Mouse (Mus musculus) neural tube, embryonic 12.5 days (tissue): ENCODE results near the gene Cenpp. TPM values are rescaled to one million over a fixed set of nuclear protein-coding genes. Genes with fewer than 3 reads are reported as not detected.

Experiments
- ATAC-seq: fragments of 200-750 bp; cut with Nextera tagmentation; 2 replicates; pipeline ENCODE4 v1.8.0; 2017; ENCODE audit warnings: low read depth, mild to moderate bottlenecking, moderate TSS enrichment, moderate library complexity; ENCODE audit not compliant: low FRiP score
- H3K27ac ChIP-seq: fragments of 300-500 bp; sonication (generic); 2 replicates; pipeline ENCODE4 v1.5.1; 2016
- H3K27me3 ChIP-seq: fragments of 300-500 bp; sonication (generic); replicated peaks from 2 replicates; pipeline ENCODE4 v1.6.1; 2016; ENCODE audit warnings: mild to moderate bottlenecking
- H3K36me3 ChIP-seq: fragments of 300-500 bp; sonication (generic); 2 replicates; pipeline ENCODE4 v1.6.1; 2016; ENCODE audit warnings: mild to moderate bottlenecking
- H3K4me1 ChIP-seq: fragments of 300-500 bp; sonication (generic); 2 replicates; pipeline ENCODE4 v1.6.1; 2016
- H3K4me2 ChIP-seq: fragments of 300-500 bp; sonication (generic); replicated peaks from 2 replicates; pipeline ENCODE4 v1.6.1; 2016; ENCODE audit warnings: mild to moderate bottlenecking
- H3K4me3 ChIP-seq: fragments of 300-500 bp; sonication (generic); 2 replicates; pipeline ENCODE4 v1.5.1; 2016
- H3K9ac ChIP-seq: fragments of 300-500 bp; sonication (generic); 2 replicates; pipeline ENCODE4 v1.6.1; 2016; ENCODE audit warnings: mild to moderate bottlenecking
- H3K9me3 ChIP-seq: fragments of 300-500 bp; sonication (generic); 2 replicates; pipeline ENCODE4 v1.6.1; 2016; ENCODE audit warnings: mild to moderate bottlenecking
- WGBS: fragments of 180-500 bp; shearing (Covaris S2); methylation state at CpG from one replicate; pipeline ENCODE4 v1.1.7; 2016; 5-methylcytosine and 5-hydroxymethylcytosine counted together
- polyA plus RNA-seq: library from polyadenylated mRNA; unstranded; fragments of >200 nt; fragmentation: Nextera tagmentation; extraction: Ambion mirVana; gene quantifications from 2 replicates; pipeline ENCODE4 v1.2.1, GENCODE M21; 2016

The Cenpp gene
- polyA plus RNA-seq, 1 experiment from 2014 or later, result 18.3 TPM

DNA sequence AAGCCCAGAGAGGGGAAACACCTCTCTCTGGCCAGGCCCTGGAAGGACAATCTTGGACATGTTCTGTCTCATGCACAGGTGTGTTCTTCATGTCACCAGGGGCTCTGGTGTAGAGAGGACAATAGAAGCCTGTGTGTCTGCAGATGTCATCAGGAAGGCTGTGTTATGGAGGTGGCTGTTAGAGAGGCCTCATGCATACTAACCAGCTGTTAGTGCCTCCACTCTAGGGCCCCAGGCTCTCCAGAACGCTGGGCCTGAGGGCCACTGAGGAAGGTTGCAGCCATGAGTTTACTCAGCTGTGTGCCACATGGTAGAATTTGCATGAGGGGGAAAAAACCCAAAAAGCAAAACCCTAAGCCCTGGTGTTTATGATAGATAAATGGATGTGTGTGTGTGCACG, 185.0 kb downstream of the Cenpp start:
- Histone ChIP-seq H3K9ac (no peak overlapping the region), H3K4me2 (no peak overlapping the region), H3K27me3 (no peaks in the 10 kb centered on the region), H3K9me3 (no peaks in the 10 kb centered on the region), H3K27ac (no peak overlapping the region), H3K4me3 (no peak overlapping the region), H3K4me1 (no peaks in the 10 kb centered on the region), H3K36me3 (peaks cover 16% of the 10 kb centered on the region)
- ATAC-seq, result no peak
- WGBS, result 75% methylated on average over 2 of the region's 2 CpGs

DNA sequence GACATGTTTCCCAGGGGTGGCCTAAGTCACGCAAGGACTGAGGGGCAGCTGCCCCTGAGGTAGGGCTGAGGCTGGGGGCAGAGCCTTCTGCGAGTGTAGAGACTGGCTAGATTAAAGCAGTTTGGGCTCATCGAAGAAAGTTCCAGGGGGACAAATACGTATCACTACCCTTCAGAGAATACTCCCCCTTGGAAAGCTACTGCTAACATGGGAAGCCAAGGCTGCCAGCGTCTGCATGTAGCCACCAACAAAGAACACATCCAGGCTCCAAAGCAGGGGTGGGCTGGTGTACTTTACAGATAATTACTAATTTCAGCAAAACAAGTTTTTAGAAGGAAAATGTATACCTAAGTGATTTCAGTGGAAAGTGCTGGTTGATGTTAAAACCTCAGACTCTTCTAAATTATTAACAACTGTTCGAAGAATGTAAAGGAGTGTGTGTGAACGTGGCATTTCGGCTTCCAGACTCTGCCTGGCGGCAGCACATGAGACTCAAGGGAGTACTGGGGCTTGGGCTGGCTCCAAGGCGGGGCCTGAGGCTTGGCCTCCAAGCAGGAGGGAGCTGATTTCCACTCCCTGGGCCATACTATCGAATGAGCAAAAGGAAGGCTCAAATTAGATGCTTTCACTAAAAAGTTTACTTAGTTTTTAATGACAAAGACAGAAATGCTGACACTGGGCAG, 186.1 kb downstream of the Cenpp start:
- H3K9ac ChIP-seq, result no peak overlapping the region
- no peaks in the 10 kb centered on the region for H3K9me3 ChIP-seq
- no peak overlapping the region for H3K27ac ChIP-seq
- no peak overlapping the region for H3K4me3 ChIP-seq
- H3K27me3 ChIP-seq, result no peaks in the 10 kb centered on the region
- peaks cover 25% of the 10 kb centered on the region for H3K36me3 ChIP-seq
- no peak overlapping the region for H3K4me2 ChIP-seq
- H3K4me1 ChIP-seq, result no peaks in the 10 kb centered on the region
- WGBS, result 77% methylated on average over 11 of the region's 11 CpGs
- ATAC-seq, result no peak

DNA sequence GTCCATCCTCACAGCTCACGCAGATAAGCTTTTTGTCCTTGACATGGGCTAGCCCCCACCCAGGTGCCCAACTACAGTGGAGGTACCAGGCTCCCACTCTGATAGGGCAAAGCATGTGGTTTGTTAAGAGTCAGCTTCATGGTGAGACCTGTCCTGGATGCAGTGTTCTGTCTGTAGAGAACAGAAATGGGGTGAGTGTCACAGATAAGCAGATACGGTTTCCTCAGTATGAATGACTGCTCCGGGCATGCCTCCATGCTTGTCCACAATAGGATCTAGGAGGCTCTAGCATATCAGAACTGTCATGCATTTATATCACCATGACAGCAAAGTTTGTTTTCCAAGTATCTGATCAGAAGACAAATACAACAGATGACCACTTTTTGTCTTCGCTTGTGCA, 186.7 kb downstream of the Cenpp start:
- H3K4me2 ChIP-seq, result no peak overlapping the region

DNA sequence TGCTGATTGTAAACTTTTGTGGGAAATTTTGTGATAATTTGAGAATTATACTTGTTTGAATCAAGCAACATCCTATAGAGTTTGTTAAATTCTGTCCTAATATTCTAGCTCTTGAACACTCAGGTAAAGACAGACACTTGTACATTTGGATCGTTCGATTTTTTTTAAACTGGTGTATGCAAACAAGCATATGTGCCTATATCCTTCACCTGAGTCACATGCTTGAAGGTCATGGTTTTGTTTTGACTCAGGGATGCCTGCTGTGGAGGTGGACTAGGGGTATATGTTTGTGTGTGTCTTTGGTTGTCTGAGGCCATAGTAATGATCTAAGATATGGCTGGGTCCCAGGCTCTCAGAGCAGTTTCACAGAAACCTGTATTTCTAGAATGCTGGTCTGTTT, 189.7 kb downstream of the Cenpp start:
- no peak overlapping the region for H3K4me3 ChIP-seq
- peaks cover 50% of the 10 kb centered on the region for H3K36me3 ChIP-seq
- no peaks in the 10 kb centered on the region for H3K9me3 ChIP-seq
- no peak overlapping the region for H3K4me2 ChIP-seq
- H3K27ac ChIP-seq, result no peak overlapping the region
- ATAC-seq, result no peak
- WGBS, result 93% methylated on average over 2 of the region's 2 CpGs
- H3K9ac ChIP-seq, result no peak overlapping the region
- no peaks in the 10 kb centered on the region for H3K4me1 ChIP-seq
- H3K27me3 ChIP-seq, result no peaks in the 10 kb centered on the region

More for the DNA sequence above, 186.7 kb downstream of the Cenpp start:
- Histone ChIP-seq H3K27ac (no peak overlapping the region), H3K9me3 (no peaks in the 10 kb centered on the region), H3K27me3 (no peaks in the 10 kb centered on the region), H3K36me3 (peaks cover 29% of the 10 kb centered on the region), H3K4me1 (no peaks in the 10 kb centered on the region), H3K9ac (no peak overlapping the region), H3K4me3 (no peak overlapping the region)
- WGBS, result 94% methylated on average over 4 of the region's 4 CpGs
- no peak for ATAC-seq

DNA sequence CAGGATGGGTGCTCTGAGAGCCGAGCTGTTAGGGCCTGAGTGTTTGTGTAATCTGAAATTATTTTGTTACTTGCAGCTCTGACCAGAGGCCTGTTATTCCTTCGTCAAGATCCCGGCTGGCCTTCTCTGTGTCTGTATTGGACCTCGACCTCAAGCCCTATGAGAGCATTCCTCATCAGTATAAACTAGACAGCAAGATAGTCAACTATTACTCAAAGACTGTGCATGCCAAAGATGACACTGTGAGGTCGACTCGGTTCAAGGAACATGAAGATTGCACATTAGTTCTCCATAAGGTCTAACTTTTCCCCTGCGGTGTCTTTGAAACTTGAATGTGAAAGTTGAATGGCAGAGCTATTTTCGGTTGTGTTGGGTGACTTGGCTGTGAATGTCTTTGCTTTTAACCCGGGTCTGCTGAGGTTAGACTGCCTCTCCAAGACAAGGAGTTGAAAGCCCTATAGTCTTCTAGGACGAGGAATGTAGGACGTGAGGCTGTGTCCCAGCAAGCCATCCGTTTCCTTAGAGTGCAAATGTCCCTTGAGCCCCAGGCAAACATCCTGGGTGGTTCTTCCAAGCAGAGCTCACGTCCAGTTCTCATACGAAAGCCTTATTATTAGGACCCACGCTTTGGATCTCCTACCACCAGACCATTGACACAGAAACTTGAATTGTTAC, 191.0 kb downstream of the Cenpp start:
- Histone ChIP-seq H3K4me2 (no peak overlapping the region), H3K4me3 (no peak overlapping the region), H3K9ac (no peak overlapping the region), H3K9me3 (no peaks in the 10 kb centered on the region), H3K36me3 (peaks cover 50% of the 10 kb centered on the region), H3K27me3 (no peaks in the 10 kb centered on the region), H3K27ac (no peak overlapping the region), H3K4me1 (no peaks in the 10 kb centered on the region)
- no peak for ATAC-seq
- 80% methylated on average over 15 of the region's 15 CpGs for WGBS

DNA sequence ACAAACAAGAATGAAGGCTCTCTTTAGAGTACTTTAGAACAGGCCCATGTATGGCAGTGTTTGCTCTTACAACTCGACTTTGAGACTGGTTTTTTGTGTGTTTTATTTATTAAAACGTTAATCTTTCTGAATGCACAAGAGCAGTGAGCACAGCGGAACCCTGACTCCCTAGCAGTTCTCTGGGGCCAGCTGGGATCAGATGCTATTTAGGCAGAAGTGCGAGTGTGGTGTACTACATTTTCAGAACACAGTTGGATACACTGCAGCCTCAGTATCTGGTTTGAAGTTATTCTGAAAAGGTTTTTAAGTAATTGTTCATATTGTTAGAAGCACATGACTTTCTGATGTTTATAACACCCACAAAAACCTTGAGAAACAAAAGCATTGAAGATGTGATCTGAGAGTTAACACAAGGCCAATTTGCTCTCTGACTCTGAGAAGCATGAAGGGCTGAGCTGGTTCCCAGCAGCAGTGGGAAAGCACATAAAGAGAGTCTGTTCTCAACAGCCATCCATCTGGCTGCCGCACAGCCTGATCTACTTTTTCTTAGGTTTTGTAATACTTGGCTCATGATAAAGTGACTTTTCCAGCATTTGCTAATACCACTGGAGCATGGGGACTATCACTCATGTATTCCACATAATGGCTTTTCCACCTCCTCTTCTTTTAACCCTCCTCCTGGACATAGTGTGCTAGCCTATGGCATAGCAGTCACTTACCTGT, 191.7 kb downstream of the Cenpp start:
- WGBS, result 76% methylated on average over 5 of the region's 5 CpGs
- no peak overlapping the region for H3K4me3 ChIP-seq
- H3K9ac ChIP-seq, result no peak overlapping the region
- H3K27me3 ChIP-seq, result no peaks in the 10 kb centered on the region
- H3K27ac ChIP-seq, result no peak overlapping the region
- H3K36me3 ChIP-seq, result peaks cover 50% of the 10 kb centered on the region
- no peaks in the 10 kb centered on the region for H3K4me1 ChIP-seq
- no peak overlapping the region for H3K4me2 ChIP-seq
- ATAC-seq, result no peak
- H3K9me3 ChIP-seq, result no peaks in the 10 kb centered on the region

DNA sequence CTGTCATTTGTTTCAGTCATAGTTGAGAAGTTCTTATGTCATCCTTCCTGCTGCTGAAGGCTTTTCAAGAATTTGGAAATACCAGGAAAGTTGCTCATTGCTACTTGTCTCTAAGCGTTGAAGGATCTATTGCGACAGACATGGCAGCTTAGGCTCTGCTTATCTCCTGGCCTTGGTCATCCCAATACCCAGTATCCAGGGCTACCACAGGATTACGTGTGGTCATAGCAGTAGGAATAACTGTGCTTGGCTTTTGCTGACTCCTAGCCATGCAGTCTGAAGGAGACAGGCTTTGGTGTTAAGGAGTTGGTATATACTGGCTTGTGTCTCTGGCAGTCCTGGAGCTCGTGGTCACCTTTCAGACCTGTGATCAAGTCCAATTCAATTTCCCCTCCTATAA, 192.3 kb downstream of the Cenpp start:
- H3K9ac ChIP-seq, result no peak overlapping the region
- no peaks in the 10 kb centered on the region for H3K27me3 ChIP-seq
- no peaks in the 10 kb centered on the region for H3K9me3 ChIP-seq
- no peaks in the 10 kb centered on the region for H3K4me1 ChIP-seq
- WGBS, result 92% methylated on average over 4 of the region's 4 CpGs
- H3K4me2 ChIP-seq, result no peak overlapping the region
- ATAC-seq, result no peak
- H3K4me3 ChIP-seq, result no peak overlapping the region
- H3K27ac ChIP-seq, result no peak overlapping the region
- peaks cover 48% of the 10 kb centered on the region for H3K36me3 ChIP-seq

DNA sequence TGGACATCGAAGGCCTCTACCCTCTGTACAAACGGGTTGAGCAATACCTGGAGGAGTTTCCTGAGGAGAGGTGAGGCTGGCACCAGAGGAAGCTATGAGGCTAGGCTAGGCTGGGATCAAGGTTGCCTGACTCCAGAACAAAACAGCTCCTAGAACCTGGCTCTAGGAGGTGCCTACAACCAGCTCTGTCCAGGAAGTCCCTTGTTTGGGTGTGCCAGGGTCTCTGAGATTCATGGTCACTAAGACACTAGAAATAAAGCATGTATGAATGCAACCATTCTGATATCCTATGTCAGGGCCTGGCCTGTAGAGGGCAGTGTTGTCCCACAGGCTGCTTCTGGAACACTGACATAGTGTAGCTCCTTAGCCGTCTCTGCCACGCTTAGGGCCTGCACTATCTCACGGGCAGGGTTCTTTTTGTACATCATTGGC, 203.3 kb downstream of the Cenpp start:
- Histone ChIP-seq H3K4me2 (no peak overlapping the region), H3K27ac (no peak overlapping the region), H3K27me3 (no peaks in the 10 kb centered on the region), H3K4me1 (no peaks in the 10 kb centered on the region), H3K36me3 (peaks cover 55% of the 10 kb centered on the region), H3K9ac (no peak overlapping the region), H3K9me3 (no peaks in the 10 kb centered on the region), H3K4me3 (no peak overlapping the region)
- 0 out of 2 replicates have a peak, but pooled peaks have one; percentile 65 for ATAC-seq
- 55% methylated on average over 5 of the region's 5 CpGs for WGBS

DNA sequence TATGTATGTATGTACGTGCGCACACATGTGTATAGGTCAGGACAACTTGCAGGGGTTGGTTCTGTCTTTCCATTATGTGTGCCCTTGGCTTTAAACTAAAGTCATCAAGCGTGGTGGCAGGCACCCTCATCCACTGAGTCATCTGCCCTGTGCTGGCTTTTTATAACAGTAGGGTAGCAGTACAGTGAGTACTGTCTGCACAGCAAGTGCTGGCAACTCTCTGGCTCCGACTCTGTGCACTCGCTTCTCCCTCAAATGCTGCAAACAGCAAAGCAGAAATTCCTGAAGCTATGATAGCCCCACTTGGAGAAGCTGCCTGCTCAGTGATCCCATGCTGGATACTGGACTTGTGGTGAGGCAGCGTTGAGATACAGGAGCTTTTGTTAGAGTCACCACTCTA, 208.1 kb downstream of the Cenpp start:
- peaks cover 47% of the 10 kb centered on the region for H3K36me3 ChIP-seq
- no peak for ATAC-seq
- no peak overlapping the region for H3K27ac ChIP-seq
- no peaks in the 10 kb centered on the region for H3K27me3 ChIP-seq
- H3K4me3 ChIP-seq, result no peak overlapping the region
- H3K4me2 ChIP-seq, result no peak overlapping the region
- H3K4me1 ChIP-seq, result no peaks in the 10 kb centered on the region
- 98% methylated on average over 6 of the region's 6 CpGs for WGBS
- no peak overlapping the region for H3K9ac ChIP-seq
- no peaks in the 10 kb centered on the region for H3K9me3 ChIP-seq

DNA sequence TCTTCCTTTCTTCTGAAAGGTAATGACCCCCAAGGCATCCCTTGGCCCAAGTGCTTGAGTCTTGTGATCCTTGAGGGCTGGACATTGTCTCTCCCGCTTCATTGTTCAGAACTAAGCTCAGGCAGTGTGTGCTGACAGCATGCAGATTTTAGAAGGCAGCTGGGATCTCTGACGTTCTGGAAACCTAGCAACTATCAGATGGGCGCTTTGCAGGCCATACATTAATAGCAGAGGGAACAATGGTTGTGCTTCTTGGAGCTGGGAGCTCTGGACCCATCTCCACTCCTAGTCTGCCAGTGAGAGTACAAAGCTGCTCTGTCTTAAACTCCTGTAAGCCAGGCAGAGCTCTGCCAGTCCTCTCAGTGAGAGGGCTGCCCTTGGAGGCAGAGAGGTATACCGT, 216.4 kb downstream of the Cenpp start:
- 76% methylated on average over 4 of the region's 4 CpGs for WGBS
- peaks cover 48% of the 10 kb centered on the region for H3K36me3 ChIP-seq
- H3K27ac ChIP-seq, result no peak overlapping the region
- no peak for ATAC-seq
- no peak overlapping the region for H3K4me3 ChIP-seq
- H3K27me3 ChIP-seq, result no peaks in the 10 kb centered on the region
- no peaks in the 10 kb centered on the region for H3K4me1 ChIP-seq
- no peaks in the 10 kb centered on the region for H3K9me3 ChIP-seq
- H3K9ac ChIP-seq, result no peak overlapping the region
- no peak overlapping the region for H3K4me2 ChIP-seq

DNA sequence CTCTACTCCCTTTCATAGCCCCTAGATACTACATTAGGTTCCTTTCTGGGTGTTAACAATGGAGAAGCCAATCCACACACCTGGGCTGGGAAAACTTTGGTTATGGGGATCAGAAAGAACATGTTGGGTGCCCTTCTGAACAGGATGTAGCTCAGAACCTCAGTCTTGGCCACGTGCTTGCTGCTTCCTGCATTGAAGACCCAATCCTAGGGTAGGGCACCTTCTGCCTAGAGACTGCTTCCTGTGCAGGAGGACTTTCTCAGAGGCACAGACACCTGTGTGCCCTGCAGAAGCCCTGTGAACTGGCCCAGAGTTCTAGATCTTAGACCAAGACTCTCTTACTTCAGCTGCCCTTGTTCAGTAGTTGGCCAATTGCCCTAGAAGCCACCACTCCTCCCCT, 216.8 kb downstream of the Cenpp start:
- H3K27ac ChIP-seq, result no peak overlapping the region
- H3K4me1 ChIP-seq, result no peaks in the 10 kb centered on the region
- 93% methylated on average over 1 of the region's 1 CpGs for WGBS
- H3K4me2 ChIP-seq, result no peak overlapping the region
- no peaks in the 10 kb centered on the region for H3K27me3 ChIP-seq
- no peak overlapping the region for H3K9ac ChIP-seq
- H3K4me3 ChIP-seq, result no peak overlapping the region
- H3K9me3 ChIP-seq, result no peaks in the 10 kb centered on the region
- H3K36me3 ChIP-seq, result peaks cover 48% of the 10 kb centered on the region
- ATAC-seq, result no peak

DNA sequence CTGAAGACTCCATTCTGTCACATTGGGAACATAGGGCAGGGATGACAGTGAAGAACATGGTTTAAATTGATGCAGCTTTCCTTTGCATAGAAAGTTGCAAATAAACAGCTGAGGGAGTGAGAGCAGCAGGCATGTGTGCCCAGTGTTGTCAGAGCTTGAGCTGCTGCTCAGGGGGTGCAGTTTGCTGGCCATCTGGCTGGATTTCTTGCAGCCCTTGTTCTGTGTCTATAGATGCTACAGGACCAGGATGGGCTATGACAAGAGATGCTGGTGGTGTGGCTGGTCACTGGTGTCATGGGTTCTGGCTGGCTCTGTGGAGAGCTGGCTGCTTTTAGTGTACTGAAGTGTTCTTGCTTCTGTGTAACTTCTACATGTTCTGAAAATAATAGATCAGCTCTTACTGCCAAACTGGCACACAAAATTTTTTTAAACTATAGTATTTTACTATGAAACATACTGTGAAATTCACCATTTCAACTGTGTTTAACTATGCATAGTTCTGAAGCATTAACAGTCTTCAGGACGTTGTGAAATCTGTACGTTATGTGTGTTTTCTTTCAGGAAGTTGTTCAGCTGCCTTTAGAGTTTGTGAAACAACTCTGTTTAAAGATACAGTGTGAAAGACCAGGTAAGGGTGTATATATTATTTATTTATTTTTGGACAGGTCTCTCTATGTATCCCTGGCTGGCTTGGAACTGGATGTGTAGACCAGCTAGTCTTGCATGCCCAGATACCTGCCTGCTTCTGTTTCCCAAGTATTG, 219.1 kb downstream of the Cenpp start:
- Histone ChIP-seq H3K4me1 (no peaks in the 10 kb centered on the region), H3K36me3 (peaks cover 43% of the 10 kb centered on the region), H3K4me2 (no peak overlapping the region), H3K27me3 (no peaks in the 10 kb centered on the region), H3K4me3 (no peak overlapping the region), H3K27ac (no peak overlapping the region), H3K9ac (no peak overlapping the region), H3K9me3 (no peaks in the 10 kb centered on the region)
- no peak for ATAC-seq
- WGBS, result 96% methylated on average over 2 of the region's 2 CpGs
